Mouse (Mus musculus) hindbrain, embryonic 13.5 days (tissue): ENCODE data around the gene Lzic. TPM values are rescaled to one million over a fixed set of nuclear protein-coding genes. Genes with fewer than 3 reads are reported as not detected.
A peak's percentile ranks its signal among the peaks of the same experiment; 100 is the strongest.

Experiments
- ATAC-seq: fragments of 200-750 bp; cut with Nextera tagmentation; 2 replicates; pipeline ENCODE4 v1.8.0; 2017; ENCODE audit warnings: moderate TSS enrichment; ENCODE audit not compliant: low FRiP score
- H3K27ac ChIP-seq: fragments of 300-500 bp; sonication (generic); 2 replicates; pipeline ENCODE4 v1.5.1; 2015; ENCODE audit warnings: inconsistent platforms, mild to moderate bottlenecking, moderate library complexity
- H3K27me3 ChIP-seq: fragments of 300-500 bp; sonication (generic); 2 replicates; pipeline ENCODE4 v1.6.1; 2015; ENCODE audit warnings: mild to moderate bottlenecking, inconsistent platforms
- H3K36me3 ChIP-seq: fragments of 300-500 bp; sonication (generic); 2 replicates; pipeline ENCODE4 v1.6.1; 2015; ENCODE audit warnings: mild to moderate bottlenecking, inconsistent platforms
- H3K4me1 ChIP-seq: fragments of 300-500 bp; sonication (generic); replicated peaks from 2 replicates; pipeline ENCODE4 v1.6.1; 2015; ENCODE audit warnings: inconsistent platforms
- H3K4me2 ChIP-seq: fragments of 300-500 bp; sonication (generic); 2 replicates; pipeline ENCODE4 v1.6.1; 2015; ENCODE audit warnings: inconsistent platforms, mild to moderate bottlenecking, moderate library complexity
- H3K4me3 ChIP-seq: fragments of 300-500 bp; sonication (generic); 2 replicates; pipeline ENCODE4 v1.5.1; 2015; ENCODE audit warnings: mild to moderate bottlenecking, inconsistent platforms
- H3K9ac ChIP-seq: fragments of 300-500 bp; sonication (generic); 2 replicates; pipeline ENCODE4 v1.6.1; 2015; ENCODE audit warnings: mild to moderate bottlenecking, inconsistent platforms
- H3K9me3 ChIP-seq: fragments of 300-500 bp; sonication (generic); 2 replicates; pipeline ENCODE4 v1.6.1; 2016; ENCODE audit warnings: inconsistent platforms
- WGBS: fragments of 180-500 bp; shearing (Covaris S2); methylation state at CpG from one replicate; pipeline ENCODE4 v1.1.7; 2015; 5-methylcytosine and 5-hydroxymethylcytosine counted together
- microRNA-seq: library from miRNA; unstranded; fragments of <30 nt; microRNA quantifications from one replicate; pipeline ENCODE4, GENCODE M21; 2016
- polyA plus RNA-seq: library from polyadenylated mRNA; unstranded; fragments of >200 nt; fragmentation: Nextera tagmentation; extraction: Ambion mirVana; gene quantifications from 2 replicates; pipeline ENCODE4 v1.2.1, GENCODE M21; 2015

The Lzic gene
- polyA plus RNA-seq, 1 experiment from 2014 or later = 45.1 TPM

DNA sequence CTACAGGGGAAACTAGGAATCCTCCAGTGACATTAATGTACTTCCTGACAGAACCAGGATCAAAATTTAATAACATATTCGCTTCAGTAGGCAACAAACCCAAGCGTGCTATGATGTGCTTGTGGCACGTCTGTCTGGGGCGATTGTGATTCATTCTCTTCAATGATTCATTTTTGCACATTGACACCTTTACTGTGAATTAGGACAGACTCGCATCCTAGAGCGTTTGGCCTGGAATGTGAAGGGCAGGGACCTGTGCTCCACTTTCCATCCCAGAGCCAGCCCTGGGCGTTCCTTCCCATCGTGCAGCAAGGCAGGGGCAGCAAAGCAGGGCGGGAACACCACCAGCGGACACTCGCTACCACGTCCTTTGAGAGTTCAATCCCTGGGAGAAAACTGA, 57.4 kb downstream of the Lzic start:
- H3K27ac ChIP-seq = no peak overlapping the region
- no peak overlapping the region for H3K4me2 ChIP-seq
- H3K36me3 ChIP-seq = peaks cover 23% of the 10 kb centered on the region
- ATAC-seq = no peak
- H3K4me1 ChIP-seq = peaks cover 17% of the 10 kb centered on the region
- no peaks in the 10 kb centered on the region for H3K9me3 ChIP-seq
- no peak overlapping the region for H3K9ac ChIP-seq
- H3K27me3 ChIP-seq = no peaks in the 10 kb centered on the region
- no peak overlapping the region for H3K4me3 ChIP-seq
- 79% methylated on average over 12 of the region's 12 CpGs for WGBS

DNA sequence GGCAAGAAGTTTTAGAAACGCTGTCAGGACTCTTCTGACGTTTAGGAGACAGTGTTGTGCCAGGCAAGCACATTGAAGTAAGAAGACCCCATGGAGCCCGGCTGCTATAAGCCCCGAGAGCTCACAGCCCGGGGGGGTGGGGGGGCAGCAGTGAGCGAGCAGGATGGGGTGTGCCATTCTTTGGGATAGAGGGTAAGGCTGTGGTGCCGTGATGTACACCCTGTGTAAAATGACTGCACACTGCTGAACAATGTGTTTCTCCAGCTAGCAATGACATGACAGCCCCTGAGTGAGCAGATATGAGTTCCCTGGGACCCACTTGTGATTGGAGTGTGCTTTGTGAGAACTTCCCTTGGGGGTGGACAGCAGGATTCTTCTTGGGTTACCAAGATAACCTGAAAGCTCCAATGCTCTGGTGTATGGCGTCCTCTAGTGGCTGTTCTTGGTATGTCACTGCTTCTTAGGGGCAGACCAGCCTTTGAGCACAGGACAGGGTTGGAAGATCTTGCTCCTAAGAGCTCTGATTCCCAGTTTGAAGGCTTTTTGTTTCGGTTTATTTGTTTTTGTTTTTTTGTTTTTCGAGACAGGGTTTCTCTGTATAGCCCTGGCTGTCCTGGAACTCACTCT, 58.0 kb downstream of the Lzic start:
- H3K9ac ChIP-seq = no peak overlapping the region

GRCm38 (mm10) chr4:149544892-149545291, 59.9 kb downstream of the Lzic start:
- Histone ChIP-seq H3K4me1 (peaks cover 17% of the 10 kb centered on the region), H3K9me3 (no peaks in the 10 kb centered on the region), H3K27me3 (no peaks in the 10 kb centered on the region), H3K27ac (no peak overlapping the region), H3K4me3 (no peak overlapping the region), H3K36me3 (peaks cover 33% of the 10 kb centered on the region), H3K4me2 (no peak overlapping the region), H3K9ac (no peak overlapping the region)
- ATAC-seq = no peak
- WGBS = 77% methylated on average over 8 of the region's 8 CpGs

More for the DNA sequence above, 58.0 kb downstream of the Lzic start:
- Histone ChIP-seq H3K4me2 (no peak overlapping the region), H3K9me3 (no peaks in the 10 kb centered on the region), H3K36me3 (peaks cover 29% of the 10 kb centered on the region), H3K27ac (no peak overlapping the region), H3K27me3 (no peaks in the 10 kb centered on the region), H3K4me3 (no peak overlapping the region), H3K4me1 (peaks cover 17% of the 10 kb centered on the region)
- ATAC-seq = peak; percentile 36; the same call in 1 of the 2 replicates
- 38% methylated on average over 10 of the region's 10 CpGs for WGBS

Small RNAs within 50 kb of the gene (microRNA-seq; reads per million reads assigned to microRNA genes)
- gene Mir5616 = not detected

Other genes with a start within 250 kb of the Lzic start
- 155 and 169 TPM in 2 replicates for gene Kif1b, start 177.5 kb upstream of the Lzic start, polyA plus RNA-seq
- 56.5 and 59.5 TPM in 2 replicates for gene Ube4b, start 58.5 kb upstream of the Lzic start, polyA plus RNA-seq
- gene Rbp7, start 30.3 kb upstream of the Lzic start, polyA plus RNA-seq = not detected in 2 replicates
- gene Tmem274, start 7.9 kb upstream of the Lzic start, polyA plus RNA-seq = 0.69 TPM in 1 of 2 replicates, not detected in the other
- gene Nmnat1, start within 50 bp of the Lzic start, polyA plus RNA-seq = 9.2 and 10.3 TPM in 2 replicates
- 85.3 and 85.4 TPM in 2 replicates for gene Ctnnbip1, start 33.0 kb downstream of the Lzic start, polyA plus RNA-seq
- gene Clstn1, start 101.2 kb downstream of the Lzic start, polyA plus RNA-seq = 64.6 and 83.6 TPM in 2 replicates
- 17.1 and 18.1 TPM in 2 replicates for gene Pik3cd, start 217.3 kb downstream of the Lzic start, polyA plus RNA-seq